Mouse (Mus musculus): Measurements from ENCODE around the gene Hist1h2ao. TPM values are rescaled to one million over a fixed set of nuclear protein-coding genes. Genes with fewer than 3 reads are reported as not detected.
A peak's percentile ranks its signal among the peaks of the same experiment; 100 is the strongest.
"Not testable (repeated sequence)": the region's sequence is repeated elsewhere in the genome, so short reads cannot be mapped to it uniquely, and the experiment has no call there.

Gene Hist1h2ao
- polyA plus RNA-seq, 1 experiment from 2014 or later: not detected

GRCm38 (mm10) chr13:21812092-21812491 is 1.8 kb downstream of the Hist1h2ao start:
- not testable (repeated sequence) for H3K27me3 ChIP-seq; H3K9me3 ChIP-seq (replicated peaks); H3K9ac ChIP-seq; H3K4me1 ChIP-seq (replicated peaks); H3K36me3 ChIP-seq
- H3K4me2 ChIP-seq: peak overlapping the region; percentile 48
- ATAC-seq (replicated peaks; ENCODE audit: insufficient number of reproducible peaks, insufficient read depth, low FRiP score, low read depth): peak; percentile 27; the same call in 1 of the 2 replicates
- WGBS: 0% methylated on average over 14 of the region's 14 CpGs
- 0 out of 2 replicates have a peak overlapping the region, but pooled peaks have one; percentile 24 for H3K4me3 ChIP-seq
- peak overlapping the region; percentile 37; the same call in 1 of the 2 replicates for H3K27ac ChIP-seq

- WGBS: 77% methylated on average over 6 of the region's 16 CpGs
- H3K4me3 ChIP-seq; ATAC-seq (replicated peaks; ENCODE audit: insufficient number of reproducible peaks, insufficient read depth, low FRiP score, low read depth); H3K27me3 ChIP-seq; H3K4me2 ChIP-seq; H3K27ac ChIP-seq; H3K9ac ChIP-seq; H3K4me1 ChIP-seq (replicated peaks); H3K36me3 ChIP-seq; H3K9me3 ChIP-seq (replicated peaks): not testable (repeated sequence)
These were observed 10.0 kb downstream of the Hist1h2ao start for GRCm38 (mm10) chr13:21820082-21820890.

- Histone ChIP-seq H3K4me2 (no peak overlapping the region), H3K27ac (no peak overlapping the region), H3K9ac (no peak overlapping the region), H3K4me1 (replicated peaks) (no peaks in the 10 kb centered on the region), H3K36me3 (no peaks in the 10 kb centered on the region), H3K4me3 (no peak overlapping the region), H3K27me3 (no peaks in the 10 kb centered on the region), H3K9me3 (replicated peaks) (no peaks in the 10 kb centered on the region)
- ATAC-seq (replicated peaks; ENCODE audit: insufficient number of reproducible peaks, insufficient read depth, low FRiP score, low read depth): no peak
- 80% methylated on average over 3 of the region's 3 CpGs for WGBS
These were observed 18.2 kb downstream of the Hist1h2ao start for GRCm38 (mm10) chr13:21828511-21828910.

GRCm38 (mm10) chr13:21830344-21830743 is 20.1 kb downstream of the Hist1h2ao start:
- WGBS: 88% methylated on average over 10 of the region's 10 CpGs
- no peaks in the 10 kb centered on the region for H3K36me3 ChIP-seq
- H3K4me3 ChIP-seq: no peak overlapping the region
- H3K4me1 ChIP-seq (replicated peaks): no peaks in the 10 kb centered on the region
- no peak overlapping the region for H3K9ac ChIP-seq
- ATAC-seq (replicated peaks; ENCODE audit: insufficient number of reproducible peaks, insufficient read depth, low FRiP score, low read depth): no peak
- no peak overlapping the region for H3K4me2 ChIP-seq
- H3K9me3 ChIP-seq (replicated peaks): no peaks in the 10 kb centered on the region
- no peaks in the 10 kb centered on the region for H3K27me3 ChIP-seq
- no peak overlapping the region for H3K27ac ChIP-seq

GRCm38 (mm10) chr13:21831418-21832394 is 21.4 kb downstream of the Hist1h2ao start, which contains the start of gene Hist1h4n:
Hist1h4n (minus strand) TSS chr13:21832196.
- H3K9me3 ChIP-seq (replicated peaks); H3K27ac ChIP-seq; H3K9ac ChIP-seq; H3K27me3 ChIP-seq; H3K36me3 ChIP-seq; H3K4me1 ChIP-seq (replicated peaks): not testable (repeated sequence)
- Histone ChIP-seq H3K4me2 (peak within 1 kb of the TSS; percentile 52), H3K4me3 (peak within 1 kb of the TSS; percentile 27; the same call in 1 of the 2 replicates)
- peak; percentile 79 for ATAC-seq (replicated peaks; ENCODE audit: insufficient number of reproducible peaks, insufficient read depth, low FRiP score, low read depth)
- WGBS: under 1% methylated on average over 28 of the region's 58 CpGs

- H3K27ac ChIP-seq; H3K36me3 ChIP-seq; H3K9ac ChIP-seq; H3K9me3 ChIP-seq (replicated peaks); H3K4me2 ChIP-seq; H3K4me1 ChIP-seq (replicated peaks); H3K27me3 ChIP-seq; H3K4me3 ChIP-seq: not testable (repeated sequence)
- ATAC-seq (replicated peaks; ENCODE audit: insufficient number of reproducible peaks, insufficient read depth, low FRiP score, low read depth): peak; percentile 94
- WGBS: no CpG with 5 or more reads among the region's 24 CpGs
These were observed 23.2 kb downstream of the Hist1h2ao start, which contains the start of the genes Hist1h2ap and Hist1h2br for GRCm38 (mm10) chr13:21833461-21833860. Hist1h2ap (minus strand) TSS chr13:21833507. Hist1h2br (plus strand) TSS chr13:21833743.

GRCm38 (mm10) chr13:21840508-21840907 is 30.2 kb downstream of the Hist1h2ao start:
- H3K27me3 ChIP-seq; H3K4me3 ChIP-seq; H3K9me3 ChIP-seq (replicated peaks); H3K36me3 ChIP-seq; H3K27ac ChIP-seq; H3K9ac ChIP-seq; H3K4me2 ChIP-seq; H3K4me1 ChIP-seq (replicated peaks): not testable (repeated sequence)
- WGBS: no CpG with 5 or more reads among the region's 4 CpGs
- ATAC-seq (replicated peaks; ENCODE audit: insufficient number of reproducible peaks, insufficient read depth, low FRiP score, low read depth): peak; percentile 66

GRCm38 (mm10) chr13:21846356-21846755 is 36.1 kb downstream of the Hist1h2ao start:
- not testable (repeated sequence) for ATAC-seq (replicated peaks; ENCODE audit: insufficient number of reproducible peaks, insufficient read depth, low FRiP score, low read depth)

GRCm38 (mm10) chr13:21847883-21848282 is 37.6 kb downstream of the Hist1h2ao start:
- H3K4me1 ChIP-seq (replicated peaks): peaks cover 15% of the 10 kb centered on the region
- no peak overlapping the region for H3K4me2 ChIP-seq
- H3K9ac ChIP-seq: no peak overlapping the region
- ATAC-seq (replicated peaks; ENCODE audit: insufficient number of reproducible peaks, insufficient read depth, low FRiP score, low read depth): no peak
- no peak overlapping the region for H3K4me3 ChIP-seq
- no peaks in the 10 kb centered on the region for H3K9me3 ChIP-seq (replicated peaks)
- 31% methylated on average over 8 of the region's 8 CpGs for WGBS
- H3K27ac ChIP-seq: no peak overlapping the region
- H3K27me3 ChIP-seq: no peaks in the 10 kb centered on the region
- H3K36me3 ChIP-seq: no peaks in the 10 kb centered on the region

More at GRCm38 (mm10) chr13:21846356-21846755, 36.1 kb downstream of the Hist1h2ao start:
- H3K9me3 ChIP-seq (replicated peaks); H3K27ac ChIP-seq; H3K36me3 ChIP-seq; H3K27me3 ChIP-seq; H3K4me2 ChIP-seq; H3K4me3 ChIP-seq; H3K9ac ChIP-seq; H3K4me1 ChIP-seq (replicated peaks): not testable (repeated sequence)

- Histone ChIP-seq H3K27ac (0 out of 2 replicates have a peak overlapping the region, but pooled peaks have one; percentile 15), H3K4me1 (replicated peaks) (peaks cover 15% of the 10 kb centered on the region)
- H3K4me3 ChIP-seq; H3K4me2 ChIP-seq; H3K27me3 ChIP-seq; H3K9me3 ChIP-seq (replicated peaks); H3K36me3 ChIP-seq; ATAC-seq (replicated peaks; ENCODE audit: insufficient number of reproducible peaks, insufficient read depth, low FRiP score, low read depth); H3K9ac ChIP-seq: not testable (repeated sequence)
- WGBS: 41% methylated on average over 1 of the region's 1 CpGs
These were observed 40.4 kb downstream of the Hist1h2ao start for GRCm38 (mm10) chr13:21850696-21851095.

Measured in heart, embryonic 15.5 days (tissue).